Mouse (Mus musculus) MEL (cell line): ENCODE measurements around the gene Upk2. TPM values are rescaled to one million over a fixed set of nuclear protein-coding genes. Genes with fewer than 3 reads are reported as not detected.

Experiments
- DNase-seq: peaks from one replicate; pipeline ENCODE4 v3.0.0; 2011; ENCODE audit warnings: low read depth, low spot score
- H3K27ac ChIP-seq: 2 replicates; pipeline ENCODE4 v1.5.1; 2012; ENCODE audit warnings: low read depth, mild to moderate bottlenecking, control low read depth, low read length, moderate library complexity; ENCODE audit not compliant: control insufficient read depth
- H3K27me3 ChIP-seq, 2 experiments: fragments of 150-350 bp in 1 of 2; sonication (generic) in 1 of 2; 2 replicates each; pipeline ENCODE4 v1.6.1; 2012; ENCODE audit warnings: low read length in 2 of 2, mild to moderate bottlenecking in 2 of 2, improper control_type of control experiment in 1 of 2, moderate library complexity in 1 of 2; ENCODE audit not compliant: insufficient read depth in 2 of 2, control insufficient read depth in 1 of 2
- H3K36me3 ChIP-seq, 2 experiments: 2 replicates each; pipeline ENCODE4 v1.6.1; 2012 to 2014; ENCODE audit warnings: low read length in 2 of 2, improper control_type of control experiment in 1 of 2, inconsistent platforms in 1 of 2, mild to moderate bottlenecking in 1 of 2; ENCODE audit not compliant: insufficient read depth in 2 of 2, control insufficient read depth in 1 of 2
- H3K4me1 ChIP-seq, 2 experiments: fragments of 150-350 bp in 1 of 2; sonication (generic) in 1 of 2; 2 replicates each; pipeline ENCODE4 v1.6.1; 2012; ENCODE audit warnings: low read length in 2 of 2, improper control_type of control experiment in 1 of 2, mild to moderate bottlenecking in 1 of 2; ENCODE audit not compliant: insufficient read depth in 2 of 2, control insufficient read depth in 1 of 2
- H3K4me3 ChIP-seq, 2 experiments: fragments of 150-350 bp in 1 of 2; sonication (generic) in 1 of 2; 2 replicates each; pipeline ENCODE4 v1.5.1; 2012; ENCODE audit warnings: low read depth in 2 of 2, low read length in 2 of 2, mild to moderate bottlenecking in 2 of 2, moderate library complexity in 2 of 2, control low read depth in 1 of 2, improper control_type of control experiment in 1 of 2; ENCODE audit not compliant: control insufficient read depth in 1 of 2, insufficient read depth in 1 of 2
- H3K79me2 ChIP-seq: 2 replicates; pipeline ENCODE4 v1.6.1; 2012; ENCODE audit warnings: mild to moderate bottlenecking, low read length, moderate library complexity; ENCODE audit not compliant: control insufficient read depth, poor library complexity, insufficient read depth
- H3K9ac ChIP-seq: 2 replicates; pipeline ENCODE4 v1.6.1; 2012; ENCODE audit warnings: low read depth, mild to moderate bottlenecking, control low read depth, low read length, moderate library complexity; ENCODE audit not compliant: control insufficient read depth, poor library complexity, severe bottlenecking
- H3K9me3 ChIP-seq: fragments of 150-350 bp; sonication (generic); replicated peaks from 2 replicates; pipeline ENCODE4 v1.6.1; 2012; ENCODE audit warnings: mild to moderate bottlenecking, low read length, improper control_type of control experiment, moderate library complexity; ENCODE audit not compliant: insufficient read depth
- CHD2 ChIP-seq: IDR thresholded peaks from 2 replicates; pipeline ENCODE4 v1.6.1; 2011; ENCODE audit warnings: low read length, improper control_type of control experiment
- CTCF ChIP-seq, 3 experiments: IDR thresholded peaks in 2 of 3; conservative IDR thresholded peaks in 1 of 3; 2 replicates each; pipeline ENCODE4 v1.5.1; 2011 to 2012; ENCODE audit warnings: low read length in 3 of 3, low read depth in 2 of 3, mild to moderate bottlenecking in 2 of 3, improper control_type of control experiment in 1 of 3, inconsistent platforms in 1 of 3, mixed read lengths in 1 of 3, moderate library complexity in 1 of 3; ENCODE audit not compliant: control insufficient read depth in 1 of 3, insufficient read depth in 1 of 3, poor library complexity in 1 of 3, severe bottlenecking in 1 of 3
- E2F4 ChIP-seq: IDR thresholded peaks from 2 replicates; pipeline ENCODE4 v1.6.1; 2011; ENCODE audit warnings: low read depth, low read length, improper control_type of control experiment, borderline replicate concordance
- EP300 ChIP-seq, 2 experiments: IDR thresholded peaks; 2 replicates each; pipeline ENCODE4 v1.6.1; 2011; ENCODE audit warnings: improper control_type of control experiment in 2 of 2, low read length in 2 of 2, low read depth in 1 of 2, mild to moderate bottlenecking in 1 of 2
- ETS1 ChIP-seq: IDR thresholded peaks from 2 replicates; pipeline ENCODE4 v1.6.1; 2012; ENCODE audit warnings: low read depth, mild to moderate bottlenecking, inconsistent platforms, low read length, improper control_type of control experiment, moderate library complexity
- HCFC1 ChIP-seq: IDR thresholded peaks from 2 replicates; pipeline ENCODE4 v1.6.1; 2012; ENCODE audit warnings: low read depth, mild to moderate bottlenecking, inconsistent platforms, low read length, improper control_type of control experiment, moderate library complexity
- JUND ChIP-seq: IDR thresholded peaks from 2 replicates; pipeline ENCODE4 v1.6.1; 2011; ENCODE audit warnings: low read depth, mild to moderate bottlenecking, improper control_type of control experiment, low read length
- MXI1 ChIP-seq: IDR thresholded peaks from 2 replicates; pipeline ENCODE4 v1.6.1; 2011; ENCODE audit warnings: mild to moderate bottlenecking, low read depth, low read length, improper control_type of control experiment
- MYB ChIP-seq: IDR thresholded peaks from 2 replicates; pipeline ENCODE4 v1.6.1; 2011; ENCODE audit warnings: mild to moderate bottlenecking, low read depth, low read length, improper control_type of control experiment
- MYC ChIP-seq: IDR thresholded peaks from 2 replicates; pipeline ENCODE4 v1.6.1; 2011; ENCODE audit warnings: low read depth, mild to moderate bottlenecking, low read length, improper control_type of control experiment, moderate library complexity
- NELFE ChIP-seq: IDR thresholded peaks from 2 replicates; pipeline ENCODE4 v1.6.1; 2011; ENCODE audit warnings: low read depth, low read length, improper control_type of control experiment
- NRF1 ChIP-seq: IDR thresholded peaks from 2 replicates; pipeline ENCODE4 v1.6.1; 2014; ENCODE audit warnings: low read depth, mild to moderate bottlenecking, inconsistent platforms, low read length, improper control_type of control experiment, moderate library complexity; ENCODE audit not compliant: poor library complexity, insufficient read depth, severe bottlenecking
- POLR2A ChIP-seq, 2 experiments: IDR thresholded peaks; 2 replicates each; pipeline ENCODE4 v1.6.1; 2011 to 2012; ENCODE audit warnings: low read length in 2 of 2, mild to moderate bottlenecking in 2 of 2, control low read depth in 1 of 2, improper control_type of control experiment in 1 of 2, low read depth in 1 of 2, moderate library complexity in 1 of 2; ENCODE audit not compliant: control insufficient read depth in 1 of 2, insufficient read depth in 1 of 2, poor library complexity in 1 of 2
- POLR2AphosphoS2 ChIP-seq: IDR thresholded peaks from 2 replicates; pipeline ENCODE4 v1.6.1; 2011; ENCODE audit warnings: low read length, improper control_type of control experiment
- RAD21 ChIP-seq: IDR thresholded peaks from 2 replicates; pipeline ENCODE4 v1.6.1; 2011; ENCODE audit warnings: mild to moderate bottlenecking, low read depth, low read length, improper control_type of control experiment
- SMC3 ChIP-seq: IDR thresholded peaks from 2 replicates; pipeline ENCODE4 v1.6.1; 2011; ENCODE audit warnings: low read depth, low read length, improper control_type of control experiment
- TBP ChIP-seq: IDR thresholded peaks from 2 replicates; pipeline ENCODE4 v1.8.0; 2011; ENCODE audit warnings: low read depth, low read length, improper control_type of control experiment
- UBTF ChIP-seq: IDR thresholded peaks from 2 replicates; pipeline ENCODE4 v1.6.1; 2012; ENCODE audit warnings: low read depth, mild to moderate bottlenecking, inconsistent platforms, low read length, improper control_type of control experiment, moderate library complexity, borderline replicate concordance; ENCODE audit not compliant: insufficient read depth
- ZMIZ1 ChIP-seq: IDR thresholded peaks from 2 replicates; pipeline ENCODE4 v1.6.1; 2012; ENCODE audit warnings: low read depth, mild to moderate bottlenecking, inconsistent platforms, low read length, improper control_type of control experiment, moderate library complexity
- polyA plus RNA-seq, 2 experiments: library from polyadenylated mRNA; stranded (reverse) in 1 of 2; unstranded in 1 of 2; fragments of >175 nt in 1 of 2; fragments of >200 nt in 1 of 2; gene quantifications; 2 replicates each; pipeline versions ENCODE4 v1.2.1 to v1.2.4; 2012; ENCODE audit warnings: low replicate concordance in 2 of 2, low read depth in 1 of 2; ENCODE audit not compliant: insufficient read length in 2 of 2, insufficient read depth in 1 of 2, missing spikeins in 1 of 2
- total RNA-seq: library from RNA; depleted of rRNA; stranded (reverse); fragments of 300-350 nt; gene quantifications from 2 replicates; pipeline ENCODE4 v1.2.3, GENCODE M21; 2012

The Upk2 gene
- total and polyA plus RNA-seq, 3 experiments = not detected

- Histone ChIP-seq H3K27me3 (no peaks in the 10 kb centered on the region), H3K4me3 (no peak overlapping the region), H3K4me1 (peaks cover 0 to 4% of the 10 kb centered on the region in 2 experiments; a peak in 1 of 4 replicates)
- DNase-seq = peak; percentile 51
- TF ChIP-seq HCFC1 (no peak), TBP (peak; percentile 87), MYC (peak; percentile 63; the same call in 1 of the 2 replicates), NRF1 (no peak), POLR2AphosphoS2 (peak; percentile 78; the same call in 1 of the 2 replicates), EP300 (IDR thresholded peaks at IDR 0.05; ENCODE audit: low read depth in 1 of 2, low read length in 2 of 2) (no peak), NELFE (peak; percentile 57), ZMIZ1 (peak; percentile 99), CTCF (IDR thresholded peaks at IDR 0.05 in 2 of 3, conservative IDR thresholded peaks at IDR 0.05 in 1 of 3; ENCODE audit: control insufficient read depth in 1 of 3, insufficient read depth in 1 of 3, low read depth in 2 of 3, low read length in 3 of 3, poor library complexity in 1 of 3, severe bottlenecking in 1 of 3) (peak in 2 of 3 experiments; percentile 14 to 28; a peak in 3 of 6 replicates), ETS1 (peak; percentile 68), E2F4 (no peak), POLR2A (IDR thresholded peaks at IDR 0.05; ENCODE audit: control insufficient read depth in 1 of 2, insufficient read depth in 1 of 2, low read depth in 1 of 2, low read length in 2 of 2, poor library complexity in 1 of 2) (peak; percentile 23 to 79; a peak in 2 of 4 replicates), MXI1 (no peak), MYB (peak; percentile 40; the same call in 1 of the 2 replicates), RAD21 (no peak; the same call in none of the 2 replicates), SMC3 (0 out of 2 replicates have a peak, but pooled peaks have one; percentile 13)
- TF ChIP-seq, all 39 proteins: peak for 10
- no peaks in the 10 kb centered on the region for H3K9me3 ChIP-seq
- peaks cover 0 to 2% of the 10 kb centered on the region in 2 experiments; a peak in 1 of 4 replicates for H3K36me3 ChIP-seq
- no peaks in the 10 kb centered on the region for H3K79me2 ChIP-seq
- no peak overlapping the region for H3K9ac ChIP-seq
- no peak overlapping the region for H3K27ac ChIP-seq
Observed at GRCm38 (mm10) chr9:44432577-44433185, 22.1 kb downstream of the Upk2 start.

- TF ChIP-seq CHD2 = no peak
- TF ChIP-seq POLR2AphosphoS2 = no peak
- TF ChIP-seq SMC3 = no peak
- TF ChIP-seq MYC = no peak
- no peak for TF ChIP-seq UBTF
- no peak for TF ChIP-seq JUND
- no peak for TF ChIP-seq MYB
- TF ChIP-seq TBP = no peak
- TF ChIP-seq CTCF (IDR thresholded peaks at IDR 0.05 in 2 of 3, conservative IDR thresholded peaks at IDR 0.05 in 1 of 3; ENCODE audit: control insufficient read depth in 1 of 3, insufficient read depth in 1 of 3, low read depth in 2 of 3, low read length in 3 of 3, poor library complexity in 1 of 3, severe bottlenecking in 1 of 3) = no peak
- Histone ChIP-seq H3K36me3 (peaks cover 0 to 13% of the 10 kb centered on the region in 2 experiments; a peak in 2 of 4 replicates), H3K27ac (no peak overlapping the region)
Observed at GRCm38 (mm10) chr9:44423576-44423975, 31.2 kb downstream of the Upk2 start.

More at GRCm38 (mm10) chr9:44423576-44423975, 31.2 kb downstream of the Upk2 start:
- H3K27me3 ChIP-seq = no peaks in the 10 kb centered on the region
- H3K9ac ChIP-seq = no peak overlapping the region
- no peak overlapping the region for H3K4me3 ChIP-seq
- H3K4me1 ChIP-seq = peaks cover 0 to 9% of the 10 kb centered on the region in 2 experiments; a peak in 3 of 4 replicates
- H3K79me2 ChIP-seq = no peaks in the 10 kb centered on the region
- H3K9me3 ChIP-seq = no peaks in the 10 kb centered on the region
- DNase-seq = no peak
